Mouse (Mus musculus) lung, embryonic 14.5 days (tissue): Measurements from ENCODE around the gene B4galnt3. TPM values are rescaled to one million over a fixed set of nuclear protein-coding genes. Genes with fewer than 3 reads are reported as not detected.
A peak's percentile ranks its signal among the peaks of the same experiment; 100 is the strongest.

Source experiments
- ATAC-seq: fragments of 200-750 bp; cut with Nextera tagmentation; 2 replicates; pipeline ENCODE4 v1.8.0; 2017; ENCODE audit warnings: mild to moderate bottlenecking, moderate TSS enrichment, moderate library complexity; ENCODE audit not compliant: insufficient read depth
- DNase-seq: peaks from one replicate; pipeline ENCODE4 v3.0.0-alpha.2; 2015
- H3K27ac ChIP-seq: fragments of 300-500 bp; sonication (generic); 2 replicates; pipeline ENCODE4 v1.5.1; 2014; ENCODE audit warnings: low read depth, mild to moderate bottlenecking, moderate library complexity
- H3K27me3 ChIP-seq: fragments of 300-500 bp; sonication (generic); 2 replicates; pipeline ENCODE4 v1.6.1; 2014; ENCODE audit warnings: low read length, control low read depth; ENCODE audit not compliant: insufficient read depth
- H3K36me3 ChIP-seq: fragments of 300-500 bp; sonication (generic); 2 replicates; pipeline ENCODE4 v1.6.1; 2014; ENCODE audit warnings: control low read depth; ENCODE audit not compliant: insufficient read depth
- H3K4me1 ChIP-seq: fragments of 300-500 bp; sonication (generic); 2 replicates; pipeline ENCODE4 v1.6.1; 2014; ENCODE audit warnings: antibody characterized with exemption, control low read depth; ENCODE audit not compliant: insufficient read depth
- H3K4me2 ChIP-seq: fragments of 300-500 bp; sonication (generic); 2 replicates; pipeline ENCODE4 v1.6.1; 2014; ENCODE audit warnings: mild to moderate bottlenecking
- H3K4me3 ChIP-seq: fragments of 300-500 bp; sonication (generic); 2 replicates; pipeline ENCODE4 v1.5.1; 2014; ENCODE audit warnings: low read depth, low read length
- H3K9ac ChIP-seq: fragments of 300-500 bp; sonication (generic); 2 replicates; pipeline ENCODE4 v1.6.1; 2014
- H3K9me3 ChIP-seq: fragments of 300-500 bp; sonication (generic); 2 replicates; pipeline ENCODE4 v1.6.1; 2016; ENCODE audit warnings: low read depth, low read length, control low read depth
- CTCF ChIP-seq: IDR thresholded peaks from 2 replicates; pipeline ENCODE4 v1.5.1; 2016; ENCODE audit warnings: antibody characterized with exemption, low read depth
- WGBS: fragments of 180-500 bp; shearing (Covaris S2); extraction: QIAGEN DNeasy Blood & Tissue Kit; methylation state at CpG from one replicate; pipeline ENCODE4 v1.1.7; 2014; 5-methylcytosine and 5-hydroxymethylcytosine counted together
- polyA plus RNA-seq: library from polyadenylated mRNA; unstranded; fragments of >200 nt; fragmentation: Nextera tagmentation; extraction: Ambion mirVana; gene quantifications from 2 replicates; pipeline ENCODE4 v1.2.1, GENCODE M21; 2014

Gene B4galnt3
- polyA plus RNA-seq, 1 experiment from 2014 or later = 0.09 TPM

DNA sequence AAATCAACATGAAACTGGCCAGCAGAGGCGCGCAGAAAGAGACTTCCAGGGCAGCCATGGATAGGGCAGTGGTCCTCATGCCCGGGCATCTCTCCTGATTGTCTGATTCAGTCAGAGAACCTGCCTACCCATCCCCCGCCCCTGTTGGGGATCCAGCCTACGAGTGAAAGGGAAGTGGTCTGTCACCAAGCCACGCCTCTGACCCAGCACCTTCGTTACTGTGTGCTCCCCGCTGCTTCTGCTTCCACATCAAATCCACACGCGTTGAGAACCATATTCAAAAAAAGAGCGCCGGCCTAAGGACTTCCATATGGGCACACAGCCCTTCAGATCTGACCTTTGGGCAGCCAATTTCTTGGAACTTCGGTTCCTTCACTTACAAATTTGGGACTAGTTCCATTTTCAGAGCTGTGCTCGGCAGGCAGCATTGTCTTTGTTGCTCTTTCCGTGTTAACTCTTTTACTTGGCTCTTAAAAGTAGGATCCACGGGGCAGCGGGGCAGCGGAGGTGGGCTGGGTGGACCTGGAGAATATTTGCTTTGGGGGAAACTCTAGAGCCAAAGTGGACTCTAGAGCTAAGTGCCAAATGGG is 106.7 kb downstream of the B4galnt3 start:
- H3K27me3 ChIP-seq = no peaks in the 10 kb centered on the region
- H3K36me3 ChIP-seq = no peaks in the 10 kb centered on the region
- H3K9ac ChIP-seq = no peak overlapping the region
- H3K4me3 ChIP-seq = no peak overlapping the region
- 17% methylated on average over 18 of the region's 18 CpGs for WGBS
- DNase-seq = peak; percentile 28
- no peak for ATAC-seq
- H3K4me2 ChIP-seq = peak overlapping the region; percentile 51
- no peak overlapping the region for H3K27ac ChIP-seq
- no peak for TF ChIP-seq CTCF
- peaks cover 10% of the 10 kb centered on the region; the same call in 1 of the 2 replicates for H3K4me1 ChIP-seq
- no peaks in the 10 kb centered on the region for H3K9me3 ChIP-seq

DNA sequence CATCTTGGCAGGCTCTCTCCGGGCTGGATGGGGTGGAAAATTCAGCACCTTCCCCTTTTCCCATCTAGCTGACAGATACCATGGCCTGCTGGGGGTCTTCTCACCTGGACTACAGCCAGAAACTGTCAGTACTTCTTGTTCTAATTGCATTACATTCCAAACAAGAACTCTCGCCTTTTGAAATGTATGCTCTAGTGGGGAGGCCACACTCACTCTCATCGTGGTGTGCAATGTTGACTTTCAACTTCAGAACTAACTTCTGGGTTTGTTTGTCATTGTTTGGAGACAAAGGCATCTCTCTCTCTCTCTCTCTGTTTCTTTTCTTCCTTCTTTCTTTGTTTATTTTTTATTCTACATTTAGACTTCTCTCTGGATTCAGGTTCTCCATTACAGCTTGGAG is 107.8 kb downstream of the B4galnt3 start:
- no peak overlapping the region for H3K27ac ChIP-seq
- no peaks in the 10 kb centered on the region for H3K36me3 ChIP-seq
- no peak for DNase-seq
- no peak overlapping the region for H3K4me3 ChIP-seq
- WGBS = 29% methylated on average over 3 of the region's 3 CpGs
- no peak for TF ChIP-seq CTCF
- no peaks in the 10 kb centered on the region for H3K27me3 ChIP-seq
- peaks cover 10% of the 10 kb centered on the region; the same call in 1 of the 2 replicates for H3K4me1 ChIP-seq
- H3K9me3 ChIP-seq = no peaks in the 10 kb centered on the region
- H3K9ac ChIP-seq = no peak overlapping the region
- no peak for ATAC-seq
- H3K4me2 ChIP-seq = no peak overlapping the region

DNA sequence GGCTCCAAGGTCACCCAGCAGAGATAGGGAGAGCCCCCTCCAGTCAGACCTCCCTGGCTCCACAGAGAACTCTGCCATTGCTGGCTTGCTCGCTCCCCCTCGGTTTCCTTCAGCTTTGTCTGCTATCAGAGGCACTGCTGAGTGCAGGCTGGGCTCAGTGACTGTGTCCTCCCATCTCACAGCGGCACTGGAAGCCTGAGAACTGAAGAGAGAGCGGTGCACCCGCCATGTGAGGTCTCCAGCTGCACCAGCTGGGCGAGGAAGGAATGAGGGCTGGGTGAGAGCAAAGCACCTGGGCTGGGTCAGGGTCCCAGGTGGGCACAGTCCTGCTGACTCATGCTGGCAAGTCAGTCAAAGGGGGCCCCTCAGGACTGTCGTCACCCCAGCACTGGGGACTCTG is 108.6 kb downstream of the B4galnt3 start:
- H3K4me3 ChIP-seq = no peak overlapping the region
- 49% methylated on average over 7 of the region's 7 CpGs for WGBS
- H3K4me2 ChIP-seq = no peak overlapping the region
- TF ChIP-seq CTCF = no peak
- H3K4me1 ChIP-seq = peaks cover 10% of the 10 kb centered on the region; the same call in 1 of the 2 replicates
- no peak overlapping the region for H3K27ac ChIP-seq
- ATAC-seq = no peak
- no peaks in the 10 kb centered on the region for H3K36me3 ChIP-seq
- no peaks in the 10 kb centered on the region for H3K9me3 ChIP-seq
- no peak overlapping the region for H3K9ac ChIP-seq
- no peak for DNase-seq
- no peaks in the 10 kb centered on the region for H3K27me3 ChIP-seq

GRCm38 (mm10) chr6:120185012-120185730 is 109.2 kb downstream of the B4galnt3 start:
- 86% methylated on average over 12 of the region's 12 CpGs for WGBS
- H3K9ac ChIP-seq = no peak overlapping the region
- TF ChIP-seq CTCF = no peak
- ATAC-seq = no peak
- peaks cover 10% of the 10 kb centered on the region; the same call in 1 of the 2 replicates for H3K4me1 ChIP-seq
- H3K4me3 ChIP-seq = no peak overlapping the region
- no peak for DNase-seq
- H3K36me3 ChIP-seq = no peaks in the 10 kb centered on the region
- H3K9me3 ChIP-seq = no peaks in the 10 kb centered on the region
- no peak overlapping the region for H3K27ac ChIP-seq
- no peak overlapping the region for H3K4me2 ChIP-seq
- H3K27me3 ChIP-seq = no peaks in the 10 kb centered on the region

- 81% methylated on average over 4 of the region's 4 CpGs for WGBS
- Histone ChIP-seq H3K9me3 (no peaks in the 10 kb centered on the region), H3K27me3 (no peaks in the 10 kb centered on the region), H3K4me3 (no peak overlapping the region), H3K27ac (no peak overlapping the region), H3K36me3 (no peaks in the 10 kb centered on the region), H3K4me1 (peaks cover 10% of the 10 kb centered on the region; the same call in 1 of the 2 replicates), H3K9ac (no peak overlapping the region), H3K4me2 (no peak overlapping the region)
- ATAC-seq (no peak), DNase-seq (no peak)
- TF ChIP-seq CTCF = no peak
Observed at GRCm38 (mm10) chr6:120183771-120184170, 110.6 kb downstream of the B4galnt3 start.

GRCm38 (mm10) chr6:120182160-120182559 is 112.2 kb downstream of the B4galnt3 start:
- H3K27ac ChIP-seq = no peak overlapping the region
- no peak overlapping the region for H3K4me2 ChIP-seq
- 0 out of 2 replicates have a peak, but pooled peaks cover 3% of the 10 kb centered on the region for H3K4me1 ChIP-seq
- DNase-seq = no peak
- H3K4me3 ChIP-seq = no peak overlapping the region
- no peaks in the 10 kb centered on the region for H3K27me3 ChIP-seq
- no peak overlapping the region for H3K9ac ChIP-seq
- WGBS = 78% methylated on average over 5 of the region's 5 CpGs
- no peak for TF ChIP-seq CTCF
- no peaks in the 10 kb centered on the region for H3K36me3 ChIP-seq
- no peaks in the 10 kb centered on the region for H3K9me3 ChIP-seq
- no peak for ATAC-seq

GRCm38 (mm10) chr6:120180492-120180891 is 113.9 kb downstream of the B4galnt3 start:
- H3K4me3 ChIP-seq = no peak overlapping the region
- no peaks in the 10 kb centered on the region for H3K36me3 ChIP-seq
- H3K27ac ChIP-seq = no peak overlapping the region
- no peak overlapping the region for H3K4me2 ChIP-seq
- no peaks in the 10 kb centered on the region for H3K27me3 ChIP-seq
- no peaks in the 10 kb centered on the region for H3K9me3 ChIP-seq
- H3K4me1 ChIP-seq = no peaks in the 10 kb centered on the region
- no peak for DNase-seq
- WGBS = 63% methylated on average over 4 of the region's 4 CpGs
- no peak for TF ChIP-seq CTCF
- no peak for ATAC-seq
- H3K9ac ChIP-seq = no peak overlapping the region
